Mouse (Mus musculus): ENCODE measurements around the gene Fbln7.

The Fbln7 gene

GRCm38 (mm10) chr2:128871656-128872055, 8.9 kb downstream of the Fbln7 start:
- DNase-seq (ENCODE audit: low read depth, low spot score), result no peak

GRCm38 (mm10) chr2:128872256-128872655, 9.5 kb downstream of the Fbln7 start:
- DNase-seq (ENCODE audit: low read depth, low spot score), result no peak

- DNase-seq (ENCODE audit: low read depth, low spot score), result no peak
These were observed 12.7 kb downstream of the Fbln7 start for GRCm38 (mm10) chr2:128875526-128875925.

- no peak for DNase-seq (ENCODE audit: low read depth, low spot score)
These were observed 18.5 kb downstream of the Fbln7 start for GRCm38 (mm10) chr2:128881236-128881635.

- no peak for DNase-seq (ENCODE audit: low read depth, low spot score)
These were observed 22.5 kb downstream of the Fbln7 start for GRCm38 (mm10) chr2:128885225-128885811.

- no peak for DNase-seq (ENCODE audit: low read depth, low spot score)
These were observed 25.2 kb downstream of the Fbln7 start for GRCm38 (mm10) chr2:128887866-128888550.

DNA sequence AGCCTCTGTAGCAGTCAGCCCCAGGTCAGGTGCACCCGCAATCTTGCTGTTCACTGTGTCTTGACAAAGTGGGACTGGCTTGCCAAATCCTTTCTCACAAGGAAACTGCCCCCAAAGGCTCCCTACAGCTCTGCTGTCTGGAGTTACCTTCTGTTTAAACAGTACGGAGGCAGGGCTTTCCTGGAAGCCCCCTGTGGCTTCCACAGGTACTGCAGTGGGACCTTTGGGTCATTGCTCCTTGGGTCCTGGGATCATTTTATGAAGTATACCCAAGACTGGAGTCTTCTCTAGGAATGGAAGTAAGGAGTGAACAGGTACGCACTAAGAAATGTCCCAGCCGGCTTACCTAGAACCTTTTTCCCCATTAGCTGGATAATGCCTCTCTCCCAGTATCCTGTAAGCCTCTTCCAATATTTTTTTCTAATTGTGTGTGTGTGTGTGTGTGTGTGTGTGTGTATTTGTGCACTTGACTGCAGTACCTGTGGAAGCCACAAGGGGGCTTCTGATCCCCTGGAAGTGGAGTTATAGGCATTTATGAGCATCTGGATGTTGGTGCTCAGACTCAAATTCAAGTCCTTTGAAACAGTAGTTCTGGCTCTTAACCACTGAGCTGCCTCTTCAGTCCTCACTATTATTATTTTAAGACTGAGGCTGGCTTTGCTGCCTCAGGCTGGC, 28.0 kb downstream of the Fbln7 start:
- DNase-seq (ENCODE audit: low read depth, low spot score), result no peak

GRCm38 (mm10) chr2:128892180-128892721, 29.5 kb downstream of the Fbln7 start:
- peak; percentile 17 for DNase-seq (ENCODE audit: low read depth, low spot score)

DNA sequence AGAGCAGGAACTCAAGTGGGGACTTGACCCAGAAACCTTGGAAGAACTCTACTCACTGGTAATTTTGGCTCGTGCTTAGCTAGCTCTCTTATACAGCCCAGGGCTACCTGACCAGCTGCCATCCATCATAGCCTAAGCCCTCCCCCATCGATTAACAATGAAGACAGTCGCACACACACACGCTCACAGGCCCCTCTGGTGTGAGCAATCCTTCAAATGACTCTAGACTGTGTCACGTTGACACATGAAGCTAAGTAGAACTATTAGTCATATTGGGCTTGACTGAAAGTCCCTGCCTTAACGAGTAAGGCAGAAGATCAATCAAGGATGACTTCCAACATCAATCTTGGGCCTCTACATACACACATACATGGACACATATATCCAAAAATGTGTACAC, 40.1 kb downstream of the Fbln7 start:
- DNase-seq (ENCODE audit: low read depth, low spot score), result no peak

- DNase-seq (ENCODE audit: low read depth, low spot score), result no peak
These were observed 40.9 kb downstream of the Fbln7 start for GRCm38 (mm10) chr2:128903661-128904060.

DNA sequence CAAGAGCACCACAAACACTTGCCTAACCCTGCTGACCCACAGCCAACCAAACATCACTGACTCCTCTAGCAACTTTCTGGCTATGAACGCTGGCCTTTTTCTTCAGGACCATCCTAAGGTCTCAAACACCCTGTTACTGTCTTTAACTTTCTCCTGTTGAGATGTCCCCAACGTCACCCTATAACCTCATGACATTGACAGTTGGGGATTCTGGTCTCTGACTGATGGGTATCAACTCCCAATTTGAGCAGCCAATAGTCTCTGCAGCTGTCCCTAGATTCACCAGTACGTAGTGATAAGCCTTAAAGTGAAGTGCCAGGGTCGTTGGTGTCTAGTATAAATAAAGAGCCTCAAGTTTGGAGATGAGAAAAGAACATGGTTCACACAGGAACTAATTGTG, 52.2 kb downstream of the Fbln7 start:
- DNase-seq (ENCODE audit: low read depth, low spot score), result no peak

GRCm38 (mm10) chr2:128916528-128916927, 53.7 kb downstream of the Fbln7 start:
- no peak for DNase-seq (ENCODE audit: low read depth, low spot score)

- no peak for DNase-seq (ENCODE audit: low read depth, low spot score)
These were observed 62.0 kb downstream of the Fbln7 start for GRCm38 (mm10) chr2:128924799-128925198.

- DNase-seq (ENCODE audit: low read depth, low spot score), result no peak
These were observed 65.7 kb downstream of the Fbln7 start for GRCm38 (mm10) chr2:128928446-128928845.

DNA sequence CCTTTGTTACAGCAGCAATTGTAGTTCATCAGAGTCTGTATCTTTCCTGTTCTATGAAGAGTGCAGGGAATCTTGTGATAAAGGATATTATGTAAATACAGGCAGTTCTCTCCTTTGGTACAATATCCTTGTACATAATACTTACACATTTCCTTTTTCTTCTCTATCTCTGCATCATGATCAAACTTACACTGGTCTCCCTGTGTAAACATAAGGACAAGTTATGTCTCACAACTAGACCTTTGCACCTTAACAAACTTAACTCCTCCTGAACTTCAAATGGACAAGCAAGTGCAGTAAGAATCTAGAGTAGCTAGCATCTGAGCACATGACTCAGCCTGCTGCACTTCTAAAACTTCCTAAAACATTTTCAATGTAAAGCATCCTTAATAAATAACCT, 67.9 kb downstream of the Fbln7 start:
- no peak for DNase-seq (ENCODE audit: low read depth, low spot score)

GRCm38 (mm10) chr2:128936256-128936655, 73.5 kb downstream of the Fbln7 start:
- no peak for DNase-seq (ENCODE audit: low read depth, low spot score)

DNA sequence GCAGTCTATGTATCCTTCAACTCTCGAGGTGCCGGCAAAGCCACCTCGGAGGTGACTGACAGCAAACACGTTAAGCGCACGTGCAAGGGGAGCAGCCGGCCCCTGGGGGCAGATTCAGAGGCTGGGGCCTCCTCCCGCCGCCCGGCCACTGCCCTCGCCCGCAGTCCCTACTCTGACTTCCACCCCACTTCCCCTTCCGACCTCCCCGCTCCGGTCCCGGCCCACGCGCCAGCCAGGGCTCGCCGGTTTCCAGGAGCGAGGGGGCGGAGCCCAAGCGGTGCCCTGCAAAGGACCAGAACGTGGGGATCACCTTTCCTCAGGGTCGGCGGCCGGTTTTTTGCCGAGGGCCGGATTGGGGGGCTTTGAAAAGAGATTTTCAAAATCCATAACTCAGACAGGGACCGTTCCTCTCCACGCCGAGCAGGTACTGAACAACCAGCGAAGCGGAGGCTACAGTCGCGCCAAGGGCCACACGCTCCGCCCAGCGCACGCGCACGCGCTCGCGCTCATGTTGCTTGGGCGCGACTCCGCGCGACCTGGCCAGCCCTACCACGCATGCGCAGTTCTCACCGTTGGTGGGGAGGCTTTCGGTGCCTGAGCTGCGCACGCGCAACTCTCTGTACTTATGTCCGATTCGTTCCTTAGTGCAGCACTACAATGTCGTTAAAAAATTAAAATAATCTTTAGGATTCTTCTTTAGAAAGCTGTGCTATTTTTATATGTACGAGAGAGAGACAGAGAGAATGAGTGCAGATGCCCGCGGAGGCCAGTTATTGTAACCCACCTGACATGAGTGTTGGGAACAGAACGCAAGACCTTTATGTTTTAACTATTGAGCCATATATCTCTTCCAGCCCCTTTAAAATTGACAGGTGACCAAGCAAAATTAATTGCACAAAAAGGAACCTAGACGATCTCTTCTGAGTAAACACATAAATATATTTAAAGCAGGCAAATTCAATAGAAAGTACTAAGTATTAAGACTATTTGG, 81.1 kb downstream of the Fbln7 start, which contains the start of gene Zc3h8:
Gene Zc3h8 (minus strand): TSS at position 540 of the 991 bp plus-strand sequence.
- peak; percentile 96 for DNase-seq (ENCODE audit: low read depth, low spot score)

Measured in embryo, embryonic 11.5 days (tissue).